Mouse (Mus musculus) heart, embryonic 15.5 days (tissue): Measurements from ENCODE around the gene Cnep1r1. TPM values are rescaled to one million over a fixed set of nuclear protein-coding genes. Genes with fewer than 3 reads are reported as not detected.

Experiments used
- microRNA-seq: library from miRNA; unstranded; fragments of <30 nt; microRNA quantifications from one replicate; pipeline ENCODE4, GENCODE M21; 2016
- polyA plus RNA-seq: library from polyadenylated mRNA; unstranded; fragments of >200 nt; fragmentation: Nextera tagmentation; extraction: Ambion mirVana; gene quantifications from 2 replicates; pipeline ENCODE4 v1.2.1, GENCODE M21; 2015

Gene Cnep1r1
- polyA plus RNA-seq, 1 experiment from 2014 or later = 40.6 TPM

Small RNA genes within 50 kb of the gene (microRNA-seq; reads per million reads assigned to microRNA genes)
- 0.84 reads per million for gene Mir7071

Other genes with a start within 250 kb of the Cnep1r1 start
- gene Zfp423, start 159.2 kb upstream of the Cnep1r1 start, polyA plus RNA-seq = 3.6 and 6.6 TPM in 2 replicates
- 24.3 and 33.7 TPM in 2 replicates for gene Heatr3, start 19.1 kb downstream of the Cnep1r1 start, polyA plus RNA-seq
- gene Tent4b, start 80.4 kb downstream of the Cnep1r1 start, polyA plus RNA-seq = 5.3 and 6.9 TPM in 2 replicates
- 2.7 and 5.9 TPM in 2 replicates for gene Adcy7, start 153.6 kb downstream of the Cnep1r1 start, polyA plus RNA-seq
- gene Brd7, start 243.4 kb downstream of the Cnep1r1 start, polyA plus RNA-seq = 63.6 and 69.1 TPM in 2 replicates